Mouse (Mus musculus): ENCODE measurements around the gene Tti1.

Tti1 gene

DNA sequence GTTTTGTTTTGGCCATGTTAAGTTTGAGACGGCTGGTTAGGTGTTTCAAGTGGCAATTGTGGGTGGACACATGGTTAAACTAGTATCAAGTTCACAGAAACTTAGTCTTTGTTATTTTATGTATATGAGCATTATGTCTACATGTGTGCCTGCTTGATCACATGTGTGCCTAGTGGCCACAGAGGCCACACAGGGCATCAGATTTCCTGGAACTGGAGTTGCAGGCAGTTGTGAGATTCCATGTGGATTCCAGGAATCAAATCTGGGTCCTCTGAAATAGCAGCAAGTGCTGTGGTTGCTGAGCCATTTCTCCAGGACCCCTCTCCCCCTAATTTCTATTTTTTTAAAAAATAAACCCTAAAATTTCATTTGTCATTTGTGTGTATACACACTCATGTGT lies 11.4 kb upstream of the Tti1 start:
- DNase-seq (ENCODE audit: low spot score in 2 of 2), result no peak

DNA sequence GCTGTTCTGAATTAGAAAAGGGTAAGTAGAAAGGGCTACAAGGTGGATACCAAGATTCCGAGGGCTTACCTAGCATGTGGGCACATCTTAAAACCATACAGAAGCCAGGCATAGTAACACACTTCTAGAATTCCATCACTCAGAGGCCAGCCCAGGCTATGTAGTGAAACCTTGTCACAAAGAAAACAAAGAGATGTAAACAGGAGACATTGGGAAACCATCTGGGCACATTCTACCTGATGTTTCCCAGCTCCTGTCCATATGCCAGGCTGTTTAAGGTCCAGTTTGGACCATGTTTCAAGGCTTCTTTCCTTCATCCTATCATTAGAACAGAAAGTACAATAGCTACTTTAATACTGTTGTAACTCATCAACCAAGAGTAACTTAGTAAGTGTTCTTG lies 9.3 kb upstream of the Tti1 start:
- no peak for DNase-seq (ENCODE audit: low spot score in 2 of 2)

DNA sequence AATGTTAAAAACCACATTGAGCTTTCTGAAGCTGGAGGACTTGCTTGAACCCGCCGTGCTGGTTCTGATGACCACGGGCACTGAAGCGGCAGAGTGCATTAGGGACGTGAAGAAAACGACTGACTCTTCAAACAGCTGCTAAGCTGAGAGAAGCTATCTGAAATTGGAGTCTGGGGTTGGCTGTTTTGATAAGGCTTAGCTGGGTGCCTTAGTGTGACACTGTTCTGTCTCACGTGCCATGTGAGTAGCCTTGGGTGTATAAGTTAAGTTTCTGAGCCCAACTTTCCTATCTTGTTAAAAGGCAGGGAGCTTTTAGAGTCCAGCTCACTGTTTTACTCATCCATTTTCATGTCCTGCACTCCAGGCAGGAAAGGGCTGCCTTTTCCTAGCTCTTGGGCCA lies 8.7 kb upstream of the Tti1 start:
- no peak for DNase-seq (ENCODE audit: low spot score in 2 of 2)

DNA sequence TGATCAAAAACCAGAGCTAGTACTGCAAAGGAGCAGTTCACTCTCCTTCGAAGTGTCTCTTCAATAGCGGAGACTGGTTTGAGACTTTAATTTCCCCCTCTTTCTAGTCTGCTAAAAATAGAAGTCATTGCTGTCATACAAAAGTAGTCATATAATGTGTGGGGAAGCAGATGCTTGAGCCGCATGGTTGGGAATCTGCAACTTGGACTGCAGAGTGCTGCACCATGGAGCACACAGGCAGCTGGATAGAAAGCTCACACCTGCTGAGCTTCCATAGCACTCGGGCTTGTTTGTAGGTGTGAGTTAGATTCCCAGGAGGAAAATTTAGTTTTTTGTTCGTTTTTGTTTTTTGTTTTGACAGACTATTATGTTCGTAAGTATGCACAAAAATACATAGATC lies 8.2 kb upstream of the Tti1 start:
- no peak for DNase-seq (ENCODE audit: low spot score in 2 of 2)

DNA sequence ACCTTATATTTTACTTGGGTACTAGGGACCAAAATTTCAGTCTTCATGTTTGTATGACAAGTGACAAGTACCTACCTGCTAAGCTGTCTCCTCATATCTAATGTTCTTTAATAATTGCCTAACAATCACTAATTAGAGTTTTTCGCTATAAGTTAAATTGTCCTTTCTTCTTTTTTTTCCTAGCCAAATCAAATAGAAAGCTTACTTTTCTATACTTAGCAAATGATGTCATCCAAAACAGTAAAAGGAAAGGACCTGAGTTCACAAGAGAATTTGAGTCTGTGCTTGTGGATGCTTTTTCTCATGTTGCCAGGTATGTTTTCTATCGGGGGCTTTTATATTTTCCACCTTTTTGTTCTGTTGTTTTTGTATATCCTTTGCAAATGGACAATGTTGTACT lies 7.6 kb upstream of the Tti1 start:
- no peak for DNase-seq (ENCODE audit: low spot score in 2 of 2)

DNA sequence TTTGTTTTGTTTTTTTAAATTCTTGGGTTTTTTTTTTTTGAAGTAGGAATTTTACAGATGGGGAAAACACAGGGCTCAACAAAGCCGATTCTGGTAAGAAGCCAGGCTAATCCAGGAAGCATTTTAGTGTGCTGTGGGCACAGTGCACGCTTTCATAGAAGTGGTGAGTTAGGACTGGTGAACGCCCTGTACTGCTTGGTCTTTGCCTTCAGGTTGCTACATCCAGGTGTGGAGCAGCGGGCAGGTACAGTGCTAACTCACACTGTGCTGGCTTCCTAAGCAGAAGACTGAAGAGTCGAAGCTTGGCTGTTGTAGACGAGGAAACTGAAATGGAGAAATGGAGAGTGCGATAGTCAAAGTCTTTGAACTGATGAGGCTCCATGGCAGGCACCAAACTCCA lies 1.8 kb upstream of the Tti1 start:
- DNase-seq (ENCODE audit: low spot score in 2 of 2), result no peak

DNA sequence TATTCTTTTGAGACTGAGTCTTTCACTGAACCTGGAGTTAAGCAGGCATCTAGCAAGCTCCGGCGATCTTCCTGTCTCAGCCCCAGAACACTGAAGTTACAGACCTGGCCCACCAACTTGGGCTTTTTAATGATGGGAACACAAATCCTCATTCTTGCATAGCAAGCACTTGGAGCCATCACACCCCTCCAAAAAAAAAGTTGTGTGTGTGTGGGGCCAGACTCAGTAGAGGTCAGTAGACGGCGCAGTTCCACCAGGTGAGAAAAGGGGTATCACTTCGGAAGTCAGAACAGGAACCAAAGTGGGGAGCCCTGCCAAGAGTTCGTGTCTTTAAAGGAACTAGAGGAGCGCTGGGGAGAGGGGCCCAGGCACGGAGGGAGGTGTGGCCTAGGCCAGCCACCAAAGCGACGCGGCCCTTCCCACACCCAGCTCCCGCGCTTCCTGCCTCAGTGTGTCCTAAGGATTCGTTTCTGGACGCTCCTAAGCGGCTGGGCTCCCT lies 329 bp downstream of the Tti1 start:
- no peak for DNase-seq (ENCODE audit: low spot score in 2 of 2)

DNA sequence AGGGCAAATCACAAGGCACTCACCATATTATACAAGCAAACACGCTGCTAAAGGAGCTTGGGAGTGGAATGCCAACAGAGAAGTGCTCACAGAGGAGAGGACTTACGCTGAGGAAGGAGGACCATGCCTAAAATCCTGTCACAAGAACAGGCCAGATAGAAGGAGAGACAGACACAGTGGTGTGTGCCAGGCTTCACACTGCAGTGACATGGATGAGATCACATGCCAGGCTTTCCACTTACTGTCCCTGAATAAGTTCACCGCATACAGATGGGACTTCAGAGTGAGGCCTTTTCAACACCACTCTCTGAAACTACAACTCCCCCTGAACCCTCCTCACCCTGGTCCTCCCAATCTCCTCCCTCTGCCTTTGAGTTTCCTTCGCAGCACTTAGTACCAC lies 10.9 kb downstream of the Tti1 start:
- no peak for DNase-seq (ENCODE audit: low spot score in 2 of 2)

DNA sequence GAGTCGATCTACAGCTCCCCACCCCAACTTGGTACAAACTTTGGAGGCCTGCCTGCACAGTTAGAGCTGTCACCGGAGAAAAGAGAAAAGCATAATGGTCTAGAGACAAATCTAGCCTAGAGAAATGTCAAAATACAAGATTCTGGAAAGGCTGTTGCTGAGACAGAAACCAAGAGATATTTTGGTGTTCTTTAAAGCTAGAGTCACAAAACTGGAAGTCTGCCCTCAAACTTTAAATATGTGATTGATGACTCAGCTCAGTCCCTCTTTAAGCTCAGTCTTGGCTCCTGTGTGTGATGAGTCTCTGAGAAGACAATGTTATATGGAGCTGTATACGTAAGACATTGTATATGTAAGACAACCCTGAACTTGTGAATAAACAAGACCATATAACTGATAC lies 15.6 kb downstream of the Tti1 start:
- DNase-seq (ENCODE audit: low spot score in 2 of 2), result no peak

DNA sequence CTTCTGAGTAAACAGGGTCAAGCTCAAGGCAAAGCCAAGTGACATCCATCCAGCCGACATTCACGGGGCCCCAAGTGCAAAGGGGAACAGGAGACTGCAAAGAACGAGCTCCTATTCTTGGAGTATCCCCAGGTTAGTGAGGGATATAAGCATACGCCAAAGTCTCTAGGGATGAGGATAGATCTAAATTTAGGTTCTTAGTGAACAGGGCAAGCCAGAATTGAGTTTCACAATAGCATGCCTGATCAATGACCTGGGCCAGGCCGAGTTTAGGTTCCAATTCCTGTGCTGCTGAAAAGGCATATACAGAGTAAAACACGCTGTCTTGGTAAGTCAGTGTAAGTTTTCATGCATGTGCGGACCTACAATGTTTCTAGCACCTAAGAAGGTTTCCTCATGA lies 18.9 kb downstream of the Tti1 start:
- DNase-seq (ENCODE audit: low spot score in 2 of 2), result no peak

DNA sequence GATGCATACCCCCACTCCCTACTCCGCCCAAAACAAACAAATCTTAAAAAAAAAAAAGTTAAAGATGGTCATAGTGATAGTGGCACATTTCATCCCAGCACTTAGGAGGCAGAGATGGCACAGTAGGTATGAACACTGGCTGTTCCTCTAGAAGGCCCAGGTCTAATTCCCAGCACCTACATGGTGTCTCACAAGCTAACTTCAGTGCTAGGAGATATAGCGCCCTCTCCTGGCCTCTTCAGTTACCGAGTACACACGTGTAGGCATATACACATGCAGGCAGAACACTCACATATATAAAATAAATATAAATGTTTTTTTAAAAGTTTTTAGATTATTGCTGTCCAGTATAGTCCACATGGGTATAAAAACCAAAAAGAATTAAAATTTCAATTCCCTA lies 22.6 kb downstream of the Tti1 start:
- DNase-seq (ENCODE audit: low spot score in 2 of 2), result no peak

DNA sequence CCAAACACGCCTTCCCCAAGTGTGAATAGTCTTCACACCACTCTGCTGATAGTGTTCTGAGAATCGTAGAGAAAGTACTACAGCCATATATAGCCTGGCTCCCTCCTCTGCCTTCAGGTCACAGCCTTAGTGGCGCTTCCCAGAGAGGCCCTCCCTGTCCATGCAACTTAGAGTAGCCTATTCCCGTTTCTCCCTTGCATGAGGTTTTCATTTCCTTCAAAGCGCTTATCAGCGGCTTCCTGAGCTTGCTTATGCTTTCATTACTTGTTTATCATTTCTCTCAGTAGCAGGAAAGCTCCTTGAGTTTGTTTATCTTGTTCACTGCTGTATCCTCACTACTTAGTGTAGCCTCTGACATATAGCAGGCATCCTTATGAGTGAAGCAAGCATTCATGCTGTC lies 23.6 kb downstream of the Tti1 start:
- no peak for DNase-seq (ENCODE audit: low spot score in 2 of 2)

DNA sequence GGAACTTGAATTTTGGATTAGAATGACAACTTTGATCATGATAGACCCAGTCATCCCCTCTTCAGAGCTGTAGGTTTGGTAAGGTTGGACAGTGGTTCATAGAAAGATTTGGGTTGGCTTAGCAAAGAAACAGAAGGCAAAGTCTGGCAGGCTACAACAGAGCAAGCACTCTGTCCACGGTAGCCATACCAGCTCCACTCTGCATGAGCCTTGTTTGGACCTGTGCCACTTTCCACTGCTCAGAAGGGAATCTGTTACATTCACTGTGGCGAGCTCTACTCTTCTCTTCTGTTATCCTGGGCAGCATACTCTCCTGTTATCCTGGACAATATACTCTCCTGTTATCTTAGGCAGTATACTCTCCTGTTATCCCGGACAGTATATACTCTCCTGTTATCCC lies 29.4 kb downstream of the Tti1 start:
- no peak for DNase-seq (ENCODE audit: low spot score in 2 of 2)

DNA sequence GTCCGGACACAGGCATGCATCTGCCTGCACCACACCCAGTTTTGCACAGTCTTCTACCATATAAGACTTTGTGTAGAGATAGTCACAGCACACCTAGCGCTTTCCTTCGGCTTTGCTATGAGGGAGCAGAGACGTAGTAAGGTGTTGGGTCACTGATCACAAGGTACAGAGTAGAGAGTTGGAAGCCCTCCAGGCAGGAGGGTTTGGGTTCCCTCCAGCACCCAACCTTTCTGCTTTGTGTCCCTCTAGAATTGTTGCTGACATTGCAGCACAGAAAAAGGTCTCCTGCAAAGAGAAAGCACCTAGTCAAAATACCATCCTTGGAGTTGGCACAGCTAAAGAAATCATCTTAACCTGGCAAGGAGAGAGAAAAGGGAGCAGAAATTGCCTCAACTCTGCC lies 35.7 kb downstream of the Tti1 start:
- DNase-seq (ENCODE audit: low spot score in 2 of 2), result no peak

DNA sequence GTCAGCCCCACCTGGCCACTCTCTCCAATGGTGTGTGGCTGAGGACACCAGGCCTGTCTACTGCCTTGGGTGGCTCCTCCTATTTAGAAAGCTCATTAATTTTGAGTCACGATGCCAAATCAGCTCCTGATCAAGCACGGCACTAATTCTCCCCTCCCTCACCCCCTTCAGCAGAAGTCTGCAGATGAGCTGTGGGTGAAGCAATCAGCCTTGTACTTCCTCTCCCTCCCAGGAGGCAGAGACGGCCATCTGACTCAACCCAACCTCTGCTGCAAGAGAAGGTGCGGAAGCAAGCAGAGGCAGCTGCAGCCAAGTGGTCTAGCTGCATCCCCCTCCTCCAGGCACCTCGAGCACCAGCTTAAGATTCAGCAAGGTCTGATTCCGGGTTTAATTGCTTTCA lies 37.2 kb downstream of the Tti1 start:
- no peak for DNase-seq (ENCODE audit: low spot score in 2 of 2)

DNA sequence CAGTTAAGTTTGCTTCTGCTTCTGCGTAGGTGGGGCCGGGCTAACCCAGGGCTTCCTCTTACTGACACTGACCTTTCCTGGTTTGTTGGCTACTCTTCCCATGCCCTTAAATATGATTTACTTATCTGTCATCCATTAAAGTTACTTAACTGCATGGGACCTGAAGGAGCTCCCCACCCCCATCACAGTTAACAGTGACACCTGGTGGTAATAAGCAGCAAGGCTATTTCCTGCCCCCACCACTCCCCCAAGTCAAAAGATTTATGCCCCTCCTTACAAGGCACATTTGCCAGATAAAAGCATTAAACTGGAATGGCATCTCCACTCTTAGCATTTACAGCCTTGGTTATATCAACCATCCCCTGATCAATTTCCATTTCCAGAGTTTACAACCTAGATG lies 38.3 kb downstream of the Tti1 start:
- no peak for DNase-seq (ENCODE audit: low spot score in 2 of 2)

DNA sequence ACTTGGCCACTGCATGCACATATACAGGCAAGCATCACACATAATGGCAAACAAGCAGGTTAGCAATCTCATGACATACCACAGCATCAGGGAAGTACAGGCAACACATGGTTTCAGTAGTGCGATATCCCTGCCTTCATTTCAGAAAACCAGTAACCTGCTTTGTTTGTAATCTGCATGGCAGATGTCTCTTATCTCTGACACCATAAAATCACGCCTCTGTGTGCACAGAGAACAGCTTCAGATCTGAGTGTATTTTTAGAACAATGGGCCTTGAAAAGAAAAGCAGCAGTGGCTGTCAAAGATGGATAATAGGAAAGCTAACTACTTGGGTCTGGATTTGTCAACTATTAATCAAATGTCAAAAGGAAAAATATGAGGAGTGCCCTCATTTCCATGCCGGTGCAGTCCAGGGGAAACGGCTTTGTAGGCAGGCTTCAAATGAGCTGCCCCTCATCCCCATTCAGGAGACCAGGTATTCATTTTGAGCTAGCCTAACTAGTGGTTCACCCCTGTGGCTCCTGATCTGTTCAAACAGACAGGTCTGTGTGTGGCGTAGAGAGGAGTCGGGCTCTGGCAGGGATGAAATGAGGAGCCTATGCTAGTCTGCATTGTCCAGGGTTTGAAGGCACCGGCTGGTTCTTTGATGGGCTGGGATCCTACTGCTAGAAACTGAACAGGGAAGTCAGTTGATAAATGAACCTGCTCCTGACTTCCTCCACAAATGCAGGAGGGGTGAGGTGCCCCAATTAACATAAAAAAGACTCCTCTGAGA lies 39.6 kb downstream of the Tti1 start:
- DNase-seq (ENCODE audit: low spot score in 2 of 2), result no peak

DNA sequence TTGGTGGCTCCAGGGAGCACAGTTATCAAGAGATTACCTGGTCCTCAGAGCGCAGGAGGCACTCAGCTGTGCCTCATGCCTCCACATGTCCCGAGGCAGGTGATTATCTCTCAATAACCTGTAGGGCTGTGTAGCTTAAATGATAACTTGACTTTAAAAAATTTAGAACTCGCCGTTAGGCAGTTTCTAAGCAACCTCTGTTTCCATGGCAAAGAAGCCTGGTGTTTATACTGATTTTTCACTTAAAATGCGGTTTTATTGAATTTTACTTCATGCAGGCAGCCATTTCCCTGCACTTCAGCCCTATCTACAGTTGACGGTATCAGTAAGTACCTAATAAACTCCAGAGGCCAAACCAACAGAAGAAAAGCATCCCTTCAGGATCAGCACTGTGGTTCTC lies 42.0 kb downstream of the Tti1 start:
- no peak for DNase-seq (ENCODE audit: low spot score in 2 of 2)

DNA sequence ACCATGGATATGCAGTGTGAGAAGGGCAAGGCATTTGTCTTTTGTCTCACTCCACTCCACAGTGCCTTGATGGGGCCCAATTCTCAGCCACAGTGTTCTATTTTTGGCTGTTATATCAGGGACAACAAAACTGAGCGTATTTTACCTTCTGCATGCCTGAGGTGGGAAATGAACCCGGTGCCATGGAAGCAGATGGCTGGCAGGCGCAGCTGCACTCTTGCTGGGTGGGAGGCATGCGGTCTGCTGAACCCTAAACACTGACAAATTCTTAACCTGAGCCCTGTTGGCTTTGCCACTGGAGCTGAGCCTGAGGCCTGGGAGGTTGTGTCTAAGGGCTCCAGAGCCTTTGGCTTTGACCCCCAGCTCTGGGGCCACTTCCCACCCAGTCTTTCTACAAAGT lies 42.6 kb downstream of the Tti1 start:
- DNase-seq (ENCODE audit: low spot score in 2 of 2), result no peak

DNA sequence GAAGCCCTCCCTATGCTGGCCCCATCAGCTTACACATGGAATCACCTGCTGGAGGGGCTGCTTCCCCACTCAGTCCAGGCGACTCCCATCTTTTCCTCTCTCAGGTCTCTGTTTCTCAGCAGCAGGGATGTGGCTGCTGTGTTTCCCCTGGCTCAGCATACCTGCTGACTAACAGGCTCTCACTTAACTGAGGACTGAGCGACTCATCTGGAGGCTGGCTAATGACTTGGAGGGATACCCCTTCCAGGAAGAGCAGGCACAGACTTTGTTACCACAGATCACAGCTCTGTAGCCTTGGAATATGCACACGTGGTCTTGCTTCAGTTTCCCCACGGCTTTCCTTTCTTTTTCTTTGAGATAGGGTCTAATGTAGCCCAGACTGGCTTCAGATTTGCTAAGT lies 45.0 kb downstream of the Tti1 start:
- DNase-seq (ENCODE audit: low spot score in 2 of 2), result no peak

DNA sequence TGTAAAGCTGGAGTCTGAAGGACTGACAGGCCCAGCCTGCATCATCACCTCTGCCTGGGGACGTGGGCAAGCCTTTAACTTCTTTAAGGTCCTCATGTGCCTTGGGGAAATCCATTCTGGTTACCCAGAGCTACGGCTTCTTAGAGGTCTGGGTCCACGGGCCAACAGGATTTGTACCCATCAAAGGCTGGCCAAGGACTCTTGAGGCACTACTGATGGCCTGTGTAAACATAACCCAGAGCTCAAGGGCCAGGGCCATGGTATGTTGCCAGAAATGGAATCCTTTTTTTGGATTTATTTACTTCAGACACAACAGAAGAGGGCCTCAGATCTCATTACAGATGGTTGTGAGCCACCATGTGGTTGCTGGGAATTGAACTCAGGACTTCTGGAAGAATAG lies 45.5 kb downstream of the Tti1 start:
- no peak for DNase-seq (ENCODE audit: low spot score in 2 of 2)

DNA sequence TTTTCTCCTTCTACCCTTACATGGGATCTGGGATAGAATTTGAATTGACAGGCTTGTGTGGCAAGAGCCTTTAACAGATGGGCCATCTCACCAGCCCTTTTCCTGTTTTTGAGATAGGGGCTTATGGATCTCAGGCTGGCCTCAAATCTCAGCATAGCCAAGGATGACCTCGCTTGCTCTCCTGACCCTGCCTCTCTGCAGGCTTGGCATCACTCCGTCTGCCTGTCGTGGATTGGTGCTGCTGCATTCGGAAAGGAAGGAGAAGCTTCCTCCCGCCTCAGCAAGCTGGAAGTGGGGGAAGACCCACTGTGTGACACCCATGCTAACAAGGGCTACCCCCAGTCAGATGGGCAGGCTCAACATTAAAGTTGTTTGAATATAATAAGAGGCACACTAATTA lies 49.0 kb downstream of the Tti1 start:
- no peak for DNase-seq (ENCODE audit: low spot score in 2 of 2)

DNA sequence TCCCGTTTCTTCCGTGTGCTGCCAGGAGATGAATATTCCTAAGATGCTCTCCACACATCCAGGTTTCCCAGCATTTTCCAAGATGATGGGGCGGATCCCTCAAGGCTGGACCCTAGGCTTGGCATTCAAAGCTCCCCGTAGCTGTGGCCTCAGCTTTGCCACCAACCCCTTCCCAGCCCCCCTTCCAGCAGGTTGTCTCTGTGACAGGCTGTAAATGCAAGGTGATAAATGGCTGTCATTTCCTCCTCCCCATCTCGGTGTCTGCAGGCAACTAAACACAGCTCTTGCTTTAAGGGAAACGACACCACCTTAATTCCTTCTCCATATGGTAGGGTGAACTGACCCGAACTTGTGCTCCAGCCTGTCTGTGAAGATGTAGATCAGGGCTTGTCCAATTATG lies 52.6 kb downstream of the Tti1 start:
- DNase-seq (ENCODE audit: low spot score in 2 of 2), result no peak

Data from spleen, postnatal 4 days (tissue).